Mouse (Mus musculus): Measurements from ENCODE around the gene Nufip1. TPM values are rescaled to one million over a fixed set of nuclear protein-coding genes. Genes with fewer than 3 reads are reported as not detected.

The Nufip1 gene
- total and polyA plus RNA-seq, 3 experiments = 20.6 to 36.5 (median 21.6) TPM

GRCm38 (mm10) chr14:76077088-76077491 lies 33.6 kb upstream of the Nufip1 start:
- Histone ChIP-seq H3K9ac (ENCODE audit: control insufficient read depth, low read depth, low read length, poor library complexity, severe bottlenecking) (no peak overlapping the region), H3K36me3 (ENCODE audit: control insufficient read depth in 1 of 2, insufficient read depth in 2 of 2, low read length in 2 of 2) (no peaks in the 10 kb centered on the region), H3K27ac (ENCODE audit: control insufficient read depth, low read depth, low read length) (no peak overlapping the region), H3K4me3 (ENCODE audit: control insufficient read depth in 1 of 2, insufficient read depth in 1 of 2, low read depth in 2 of 2, low read length in 2 of 2) (no peak overlapping the region), H3K79me2 (ENCODE audit: control insufficient read depth, insufficient read depth, low read length, poor library complexity) (no peaks in the 10 kb centered on the region), H3K4me1 (ENCODE audit: control insufficient read depth in 1 of 2, insufficient read depth in 2 of 2, low read length in 2 of 2) (no peaks in the 10 kb centered on the region), H3K9me3 (replicated peaks; ENCODE audit: insufficient read depth, low read length) (no peaks in the 10 kb centered on the region), H3K27me3 (ENCODE audit: control insufficient read depth in 1 of 2, insufficient read depth in 2 of 2, low read length in 2 of 2) (no peaks in the 10 kb centered on the region)
- peak; percentile 49 for DNase-seq (ENCODE audit: low read depth, low spot score)
- TF ChIP-seq ZC3H11A (IDR thresholded peaks at IDR 0.05; ENCODE audit: low read depth, low read length) (peak; percentile 90), CTCF (IDR thresholded peaks at IDR 0.05 in 2 of 3, conservative IDR thresholded peaks at IDR 0.05 in 1 of 3; ENCODE audit: control insufficient read depth in 1 of 3, insufficient read depth in 1 of 3, low read depth in 2 of 3, low read length in 3 of 3, poor library complexity in 1 of 3, severe bottlenecking in 1 of 3) (peak; percentile 67 to 86 (median 68)), RAD21 (IDR thresholded peaks at IDR 0.05; ENCODE audit: low read depth, low read length) (peak; percentile 91), KAT2A (conservative IDR thresholded peaks at IDR 0.05; ENCODE audit: low read depth, low read length) (no peak), SMC3 (IDR thresholded peaks at IDR 0.05; ENCODE audit: low read depth, low read length) (peak; percentile 95)

DNA sequence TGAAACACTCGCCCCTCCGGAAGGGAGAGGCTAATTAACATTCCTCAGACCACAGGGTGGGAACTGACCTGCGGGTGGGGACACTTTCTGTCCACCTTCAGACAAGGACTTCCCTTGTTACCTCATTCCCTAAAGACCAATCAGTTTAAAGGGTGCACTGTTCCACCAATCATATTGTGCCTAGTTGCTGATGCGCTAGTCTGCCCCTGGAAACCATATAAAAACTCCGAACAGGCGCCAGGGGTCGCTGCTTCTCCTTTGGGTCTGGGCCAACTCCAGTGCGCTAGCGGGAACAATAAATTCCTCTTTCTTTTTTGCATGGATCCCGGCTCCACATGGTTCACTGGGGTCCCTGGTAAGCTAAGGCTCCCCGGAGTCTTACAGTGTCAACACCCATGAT lies 29.2 kb upstream of the Nufip1 start:
- H3K9ac ChIP-seq (ENCODE audit: control insufficient read depth, low read depth, low read length, poor library complexity, severe bottlenecking) = no peak overlapping the region
- H3K36me3 ChIP-seq (ENCODE audit: control insufficient read depth in 1 of 2, insufficient read depth in 2 of 2, low read length in 2 of 2) = no peaks in the 10 kb centered on the region
- no peaks in the 10 kb centered on the region for H3K4me1 ChIP-seq (ENCODE audit: control insufficient read depth in 1 of 2, insufficient read depth in 2 of 2, low read length in 2 of 2)
- no peaks in the 10 kb centered on the region for H3K79me2 ChIP-seq (ENCODE audit: control insufficient read depth, insufficient read depth, low read length, poor library complexity)
- TF ChIP-seq CHD1 (IDR thresholded peaks at IDR 0.05; ENCODE audit: low read depth, low read length) = no peak
- no peak for TF ChIP-seq ZC3H11A (IDR thresholded peaks at IDR 0.05; ENCODE audit: low read depth, low read length)
- TF ChIP-seq CTCF (IDR thresholded peaks at IDR 0.05 in 2 of 3, conservative IDR thresholded peaks at IDR 0.05 in 1 of 3; ENCODE audit: control insufficient read depth in 1 of 3, insufficient read depth in 1 of 3, low read depth in 2 of 3, low read length in 3 of 3, poor library complexity in 1 of 3, severe bottlenecking in 1 of 3) = no peak
- no peak for TF ChIP-seq BHLHE40 (IDR thresholded peaks at IDR 0.05; ENCODE audit: borderline replicate concordance, low read depth, low read length)
- TF ChIP-seq KAT2A (conservative IDR thresholded peaks at IDR 0.05; ENCODE audit: low read depth, low read length) = no peak
- no peak for TF ChIP-seq ZMIZ1 (IDR thresholded peaks at IDR 0.05; ENCODE audit: low read depth, low read length)
- no peak for TF ChIP-seq ZNF384 (IDR thresholded peaks at IDR 0.05; ENCODE audit: low read depth, low read length)
- TF ChIP-seq TCF12 (IDR thresholded peaks at IDR 0.05; ENCODE audit: low read depth, low read length) = no peak
- TF ChIP-seq JUND (IDR thresholded peaks at IDR 0.05; ENCODE audit: low read depth, low read length) = no peak
- no peak for TF ChIP-seq GABPA (IDR thresholded peaks at IDR 0.05; ENCODE audit: low read depth, low read length)
- TF ChIP-seq UBTF (IDR thresholded peaks at IDR 0.05; ENCODE audit: borderline replicate concordance, insufficient read depth, low read depth, low read length) = no peak
- no peak for TF ChIP-seq MAX (IDR thresholded peaks at IDR 0.05; ENCODE audit: low read length)
- DNase-seq (ENCODE audit: low read depth, low spot score) = no peak
- H3K4me3 ChIP-seq (ENCODE audit: control insufficient read depth in 1 of 2, insufficient read depth in 1 of 2, low read depth in 2 of 2, low read length in 2 of 2) = no peak overlapping the region
- no peak overlapping the region for H3K27ac ChIP-seq (ENCODE audit: control insufficient read depth, low read depth, low read length)
- no peaks in the 10 kb centered on the region for H3K9me3 ChIP-seq (replicated peaks; ENCODE audit: insufficient read depth, low read length)
- no peaks in the 10 kb centered on the region for H3K27me3 ChIP-seq (ENCODE audit: control insufficient read depth in 1 of 2, insufficient read depth in 2 of 2, low read length in 2 of 2)

Measured in MEL (cell line).